Mouse (Mus musculus): ENCODE data around the gene Uvrag. TPM values are rescaled to one million over a fixed set of nuclear protein-coding genes. Genes with fewer than 3 reads are reported as not detected.

The Uvrag gene
- polyA plus RNA-seq, 1 experiment: 40.2 TPM

DNA sequence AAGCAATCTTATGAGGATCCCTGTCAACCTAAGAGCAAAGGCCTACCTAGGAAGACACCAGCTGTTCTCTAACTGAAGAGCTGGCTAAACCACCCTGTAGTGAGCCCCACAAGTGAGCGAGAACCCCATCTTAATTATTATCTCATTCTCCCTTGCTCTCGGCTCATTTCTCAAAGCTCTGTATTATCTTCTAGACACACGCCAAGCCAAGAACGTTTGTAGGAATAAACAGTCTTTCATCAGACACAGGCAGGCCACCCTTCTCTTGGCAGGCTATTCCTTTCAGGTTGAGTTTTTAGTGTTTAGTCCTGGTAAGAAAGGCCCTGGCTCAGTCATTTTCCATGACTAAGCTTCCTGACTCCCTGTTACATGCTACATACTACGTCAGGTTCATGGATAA, 218.0 kb downstream of the Uvrag start:
- Histone ChIP-seq H3K4me1 (ENCODE audit: control insufficient read depth, insufficient read depth, low read length) (peaks cover 2% of the 10 kb centered on the region; the same call in 1 of the 2 replicates), H3K4me3 (ENCODE audit: insufficient read depth, low read length) (no peak overlapping the region), H3K27ac (ENCODE audit: insufficient read depth, low read length) (no peak overlapping the region)
- TF ChIP-seq POLR2A (IDR thresholded peaks at IDR 0.05; ENCODE audit: low read depth, low read length): no peak
- no peak for TF ChIP-seq CTCF (IDR thresholded peaks at IDR 0.05; ENCODE audit: borderline replicate concordance, insufficient read depth, low read length)

DNA sequence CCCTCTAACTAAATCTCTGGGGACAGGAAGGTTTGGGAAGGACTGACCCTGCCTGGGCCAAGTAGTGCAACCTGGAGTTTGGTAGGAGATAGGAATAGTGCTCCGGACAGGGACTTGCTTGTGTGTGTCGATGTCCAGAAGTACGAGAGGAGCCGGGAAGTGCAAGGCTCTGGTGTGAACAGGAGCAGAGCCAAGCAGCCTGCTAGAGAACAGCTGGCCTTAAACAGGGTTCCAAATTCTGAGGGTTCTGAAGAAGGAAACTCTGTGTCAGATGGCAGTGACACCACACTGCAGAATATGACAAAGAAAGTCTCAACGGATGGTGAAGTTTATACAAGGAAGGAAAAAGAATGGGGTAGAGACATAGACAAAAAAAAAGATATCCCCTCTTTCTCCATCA, 223.5 kb downstream of the Uvrag start:
- no peak for TF ChIP-seq POLR2A (IDR thresholded peaks at IDR 0.05; ENCODE audit: low read depth, low read length)
- Histone ChIP-seq H3K4me3 (ENCODE audit: insufficient read depth, low read length) (no peak overlapping the region), H3K27ac (ENCODE audit: insufficient read depth, low read length) (no peak overlapping the region), H3K4me1 (ENCODE audit: control insufficient read depth, insufficient read depth, low read length) (no peaks in the 10 kb centered on the region)

DNA sequence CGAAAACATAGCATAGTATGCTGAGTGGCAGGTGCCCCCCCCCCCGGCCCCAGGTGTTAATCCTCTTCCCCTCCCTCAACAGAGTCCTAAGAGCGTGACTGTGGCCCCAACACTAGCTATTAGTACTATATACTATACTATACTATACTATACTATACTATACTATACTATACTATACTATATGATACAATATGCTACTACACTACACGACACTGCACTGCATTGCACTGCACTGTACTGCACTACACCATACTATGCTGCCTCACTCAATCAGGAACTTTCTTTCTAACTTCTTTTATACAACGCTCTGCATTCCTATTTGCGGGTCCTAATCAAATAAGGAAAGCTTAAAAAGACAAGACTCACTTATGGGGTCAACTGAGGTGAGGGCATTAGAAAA, 224.4 kb downstream of the Uvrag start:
- H3K4me3 ChIP-seq (ENCODE audit: insufficient read depth, low read length): no peak overlapping the region
- no peak for TF ChIP-seq CTCF (IDR thresholded peaks at IDR 0.05; ENCODE audit: borderline replicate concordance, insufficient read depth, low read length)
- no peak for TF ChIP-seq POLR2A (IDR thresholded peaks at IDR 0.05; ENCODE audit: low read depth, low read length)

DNA sequence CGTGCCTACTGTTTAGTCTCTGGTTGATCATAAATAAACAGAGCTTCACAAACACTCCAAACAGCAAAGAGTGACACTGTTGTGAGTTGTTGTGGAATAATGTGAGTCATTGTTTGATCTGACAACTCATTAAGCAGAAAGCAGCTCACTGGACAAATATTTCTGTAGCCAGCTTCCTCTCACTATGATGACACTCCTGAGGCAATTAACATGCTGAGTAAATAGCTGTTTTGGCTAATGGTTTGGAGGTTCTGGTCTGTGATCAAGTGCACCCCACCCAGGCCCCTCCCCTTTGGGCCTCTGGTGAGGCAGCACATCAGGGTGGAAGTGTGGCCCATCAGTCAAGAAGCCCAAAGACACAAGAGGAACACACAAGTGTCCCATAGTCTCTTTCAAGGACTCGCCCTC, 228.0 kb downstream of the Uvrag start:
- H3K4me3 ChIP-seq (ENCODE audit: insufficient read depth, low read length): no peak overlapping the region
- no peak overlapping the region for H3K27ac ChIP-seq (ENCODE audit: insufficient read depth, low read length)
- TF ChIP-seq POLR2A (IDR thresholded peaks at IDR 0.05; ENCODE audit: low read depth, low read length): no peak
- no peak for TF ChIP-seq CTCF (IDR thresholded peaks at IDR 0.05; ENCODE audit: borderline replicate concordance, insufficient read depth, low read length)
- 0 out of 2 replicates have a peak, but pooled peaks cover 2% of the 10 kb centered on the region for H3K4me1 ChIP-seq (ENCODE audit: control insufficient read depth, insufficient read depth, low read length)

More for the DNA sequence above, 224.4 kb downstream of the Uvrag start:
- Histone ChIP-seq H3K4me1 (ENCODE audit: control insufficient read depth, insufficient read depth, low read length) (no peaks in the 10 kb centered on the region), H3K27ac (ENCODE audit: insufficient read depth, low read length) (no peak overlapping the region)

DNA sequence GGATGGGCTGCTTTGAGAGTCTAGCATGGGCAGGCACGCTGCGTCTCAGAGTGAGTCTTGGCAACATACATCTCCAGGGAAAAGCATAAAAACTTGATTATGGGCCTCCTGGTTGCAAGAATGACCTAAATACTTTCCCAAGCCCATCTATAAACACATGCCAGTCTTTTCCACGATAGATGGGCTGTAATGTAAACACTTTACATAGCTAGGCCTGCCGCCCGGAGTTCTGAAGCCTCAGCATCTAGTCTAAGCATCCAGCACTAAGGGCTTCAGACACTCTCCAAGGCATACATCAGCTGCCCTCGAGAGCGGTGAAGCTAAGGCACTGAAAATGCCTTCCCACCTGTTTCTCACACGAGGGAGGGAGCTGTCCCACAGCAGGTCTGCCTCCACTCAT, 229.7 kb downstream of the Uvrag start:
- no peak overlapping the region for H3K4me3 ChIP-seq (ENCODE audit: insufficient read depth, low read length)
- TF ChIP-seq CTCF (IDR thresholded peaks at IDR 0.05; ENCODE audit: borderline replicate concordance, insufficient read depth, low read length): no peak
- no peak for TF ChIP-seq POLR2A (IDR thresholded peaks at IDR 0.05; ENCODE audit: low read depth, low read length)
- 0 out of 2 replicates have a peak, but pooled peaks cover 2% of the 10 kb centered on the region for H3K4me1 ChIP-seq (ENCODE audit: control insufficient read depth, insufficient read depth, low read length)
- H3K27ac ChIP-seq (ENCODE audit: insufficient read depth, low read length): no peak overlapping the region

DNA sequence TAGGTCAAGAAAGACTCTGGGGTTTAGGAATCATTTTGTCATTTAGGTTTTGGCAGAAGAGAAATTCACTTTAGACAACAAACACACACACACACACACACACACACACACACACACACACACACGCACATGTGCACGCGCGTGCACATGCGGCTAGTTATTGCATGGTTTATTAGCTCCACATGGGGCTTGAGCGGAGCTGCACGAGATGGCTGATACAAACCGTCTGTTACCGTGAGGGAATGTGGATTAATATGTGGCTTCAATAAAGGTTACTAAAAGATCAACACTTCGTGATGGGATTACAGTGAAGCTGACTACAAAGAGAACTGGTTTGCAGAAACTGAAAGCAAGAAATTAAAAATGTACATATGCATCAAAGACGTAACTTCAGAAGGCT, 230.2 kb downstream of the Uvrag start:
- TF ChIP-seq CTCF (IDR thresholded peaks at IDR 0.05; ENCODE audit: borderline replicate concordance, insufficient read depth, low read length): no peak
- no peak for TF ChIP-seq POLR2A (IDR thresholded peaks at IDR 0.05; ENCODE audit: low read depth, low read length)
- 0 out of 2 replicates have a peak, but pooled peaks cover 2% of the 10 kb centered on the region for H3K4me1 ChIP-seq (ENCODE audit: control insufficient read depth, insufficient read depth, low read length)
- no peak overlapping the region for H3K27ac ChIP-seq (ENCODE audit: insufficient read depth, low read length)
- H3K4me3 ChIP-seq (ENCODE audit: insufficient read depth, low read length): no peak overlapping the region

DNA sequence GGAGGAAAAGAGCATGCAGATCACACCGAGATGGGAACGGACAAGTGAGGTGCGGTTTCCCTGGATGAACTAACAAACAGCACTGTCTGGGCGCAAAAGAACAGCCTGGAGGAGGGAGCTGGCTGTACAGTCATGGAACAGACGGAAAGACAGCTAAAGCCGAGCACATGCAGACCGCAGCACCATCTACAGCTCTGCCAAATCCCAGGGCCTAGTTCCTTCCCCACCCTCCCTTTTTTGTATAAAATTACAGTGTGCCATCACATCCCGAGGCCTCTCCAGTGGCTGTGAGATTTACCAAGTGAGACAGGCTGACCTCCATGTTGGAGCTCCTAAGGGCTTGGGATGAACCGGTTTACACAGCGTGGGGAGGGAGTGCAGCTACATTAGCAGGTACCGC, 230.8 kb downstream of the Uvrag start:
- no peak for TF ChIP-seq POLR2A (IDR thresholded peaks at IDR 0.05; ENCODE audit: low read depth, low read length)
- no peak for TF ChIP-seq CTCF (IDR thresholded peaks at IDR 0.05; ENCODE audit: borderline replicate concordance, insufficient read depth, low read length)
- 0 out of 2 replicates have a peak, but pooled peaks cover 3% of the 10 kb centered on the region for H3K4me1 ChIP-seq (ENCODE audit: control insufficient read depth, insufficient read depth, low read length)
- no peak overlapping the region for H3K4me3 ChIP-seq (ENCODE audit: insufficient read depth, low read length)
- H3K27ac ChIP-seq (ENCODE audit: insufficient read depth, low read length): peak overlapping the region; percentile 19; the same call in 1 of the 2 replicates

DNA sequence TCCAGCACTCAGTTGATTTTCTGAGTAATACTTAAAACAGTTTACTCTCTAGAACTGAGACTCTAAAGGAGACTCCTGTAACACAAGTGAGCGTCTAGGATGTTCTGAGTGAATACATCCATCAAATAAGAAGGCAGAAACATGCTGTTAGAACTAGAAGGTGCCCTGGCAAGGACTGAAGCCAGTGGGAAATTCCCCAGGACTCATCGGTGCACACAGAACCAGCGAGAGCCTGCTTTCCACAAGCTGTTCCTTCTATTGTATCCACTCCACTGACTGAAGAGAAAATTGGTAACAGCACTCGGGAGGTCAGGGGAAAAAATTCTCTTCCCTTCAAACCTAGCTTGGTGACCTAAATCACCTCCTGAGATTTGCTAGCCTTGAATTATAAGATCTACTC, 233.5 kb downstream of the Uvrag start:
- H3K27ac ChIP-seq (ENCODE audit: insufficient read depth, low read length): no peak overlapping the region
- H3K4me1 ChIP-seq (ENCODE audit: control insufficient read depth, insufficient read depth, low read length): peaks cover 20% of the 10 kb centered on the region
- no peak for TF ChIP-seq POLR2A (IDR thresholded peaks at IDR 0.05; ENCODE audit: low read depth, low read length)
- no peak for TF ChIP-seq CTCF (IDR thresholded peaks at IDR 0.05; ENCODE audit: borderline replicate concordance, insufficient read depth, low read length)
- no peak overlapping the region for H3K4me3 ChIP-seq (ENCODE audit: insufficient read depth, low read length)

DNA sequence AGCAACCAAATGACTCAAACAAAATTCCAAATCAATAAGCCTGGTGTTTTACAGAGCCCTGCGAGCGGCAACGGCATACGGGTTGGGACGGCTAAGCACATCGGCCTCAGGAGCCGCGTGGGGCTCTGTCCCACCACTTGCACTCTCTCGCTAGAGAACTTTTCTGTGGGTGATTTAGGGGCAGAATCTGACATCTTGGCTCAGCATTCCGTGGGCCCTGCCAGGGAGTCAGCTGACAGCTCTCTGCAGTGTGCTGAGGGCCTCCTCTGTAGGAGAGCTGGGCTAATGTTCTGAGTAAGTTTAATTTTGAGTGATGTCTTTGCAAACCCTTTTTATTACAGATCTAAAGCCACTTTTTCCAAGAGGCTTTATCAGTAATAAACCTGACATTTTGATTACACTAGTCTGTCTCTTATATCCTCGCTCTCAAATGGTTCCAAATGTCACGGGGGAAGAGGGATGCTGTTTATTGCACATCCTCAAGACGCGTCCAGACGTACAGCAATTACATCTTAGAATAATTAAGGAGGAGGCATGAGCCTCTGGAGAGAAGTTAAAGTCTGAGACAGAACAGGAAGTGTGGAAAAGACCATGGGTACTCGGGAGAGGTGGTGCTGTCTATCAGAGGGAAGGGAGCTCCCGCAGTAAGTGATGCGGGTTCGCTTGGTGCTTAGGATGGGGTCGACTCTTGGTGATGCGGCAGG, 236.1 kb downstream of the Uvrag start:
- TF ChIP-seq POLR2A (IDR thresholded peaks at IDR 0.05; ENCODE audit: low read depth, low read length) (no peak), CTCF (IDR thresholded peaks at IDR 0.05; ENCODE audit: borderline replicate concordance, insufficient read depth, low read length) (no peak)
- peak overlapping the region; percentile 8; the same call in 1 of the 2 replicates for H3K27ac ChIP-seq (ENCODE audit: insufficient read depth, low read length)
- peaks cover 24% of the 10 kb centered on the region for H3K4me1 ChIP-seq (ENCODE audit: control insufficient read depth, insufficient read depth, low read length)
- H3K4me3 ChIP-seq (ENCODE audit: insufficient read depth, low read length): no peak overlapping the region

DNA sequence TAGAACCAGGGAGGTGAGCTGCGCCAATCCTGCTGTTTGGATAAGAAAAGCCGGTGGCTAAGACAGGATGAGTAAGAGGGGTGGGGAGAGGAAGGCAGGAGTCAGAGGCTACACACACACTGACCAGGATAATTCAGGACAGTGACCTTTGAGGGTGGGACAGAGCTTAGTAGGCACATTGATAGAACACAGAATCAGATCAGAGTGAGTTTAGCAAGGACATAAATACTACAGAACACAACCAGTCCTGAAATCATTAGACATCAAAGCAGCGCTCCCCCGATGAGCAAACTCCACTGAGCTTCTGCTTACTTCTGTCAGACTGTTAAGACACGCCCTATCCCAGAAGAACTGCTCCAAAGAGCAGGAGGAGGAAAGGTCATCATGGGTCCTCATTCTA, 237.1 kb downstream of the Uvrag start:
- TF ChIP-seq CTCF (IDR thresholded peaks at IDR 0.05; ENCODE audit: borderline replicate concordance, insufficient read depth, low read length): no peak
- TF ChIP-seq POLR2A (IDR thresholded peaks at IDR 0.05; ENCODE audit: low read depth, low read length): no peak
- H3K27ac ChIP-seq (ENCODE audit: insufficient read depth, low read length): peak overlapping the region; percentile 8
- H3K4me3 ChIP-seq (ENCODE audit: insufficient read depth, low read length): no peak overlapping the region
- peaks cover 24% of the 10 kb centered on the region for H3K4me1 ChIP-seq (ENCODE audit: control insufficient read depth, insufficient read depth, low read length)
